Mouse (Mus musculus) heart, adult 2 months (tissue): ENCODE data around the gene Rnf40.

Source experiments
- CTCF ChIP-seq: fragments of 200-600 bp; IDR thresholded peaks from 2 replicates; pipeline ENCODE4 v1.8.1; 2022; ENCODE audit warnings: antibody characterized with exemption, mild to moderate bottlenecking, moderate library complexity
- POLR2A ChIP-seq: fragments of 200-500 bp; IDR thresholded peaks from 2 replicates; pipeline ENCODE4 v1.6.1; 2011; ENCODE audit warnings: mild to moderate bottlenecking, low read depth, low read length, control low read depth; ENCODE audit not compliant: insufficient read depth

DNA sequence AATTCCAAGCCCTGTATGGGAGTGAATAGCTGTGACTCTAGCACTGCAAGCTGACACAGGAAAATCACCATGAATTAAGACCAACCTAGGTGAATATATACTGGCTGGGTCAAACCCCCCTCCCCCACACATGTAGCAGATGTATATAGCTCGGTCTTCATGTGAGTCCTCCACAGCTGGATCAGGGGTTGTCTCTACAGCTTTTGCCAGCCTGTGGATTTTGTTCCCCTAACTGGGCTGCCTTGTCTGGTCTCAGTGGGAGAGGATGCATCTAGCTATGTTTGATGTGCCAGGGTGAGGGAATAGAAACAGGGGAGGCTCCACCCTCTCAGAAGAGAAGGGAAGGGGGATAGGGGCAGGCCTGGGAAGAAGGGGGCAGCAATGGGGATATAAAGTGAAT is 27.8 kb downstream of the Rnf40 start:
- TF ChIP-seq CTCF (no peak), POLR2A (no peak)
